In genomic region chr13:108229191-108229590, GRCm38 (mm10) we compare ENCODE assay signal across 22 mouse cellular contexts. TPM values are rescaled to one million over a fixed set of nuclear protein-coding genes. Genes with fewer than 3 reads are reported as not detected.
DNase-seq lines count a peak whose midpoint lies in the region; ATAC-seq and TF ChIP-seq lines count a peak whose summit lies in the region.
"Had no signal": no experiment of that assay in that cellular context is flagged by ENCODE, and none has a peak within 500 bp of the region (broad histone marks: within the 10 kb centered on the region; RNA-seq: fewer than 3 reads in every experiment).

No protein-coding gene starts in this region.

- no peak for ATAC-seq in lung, embryonic 15.5 days (ENCODE audit: borderline replicate concordance, extremely low read depth, low FRiP score, low TSS enrichment)
- ATAC-seq in intestine, embryonic 15.5 days: peak; percentile 52
- ATAC-seq in stomach, embryonic 16.5 days (ENCODE audit: insufficient read depth, low FRiP score): peak; percentile 70; the same call in 1 of the 2 replicates
- ATAC-seq in hindbrain, embryonic 13.5 days (ENCODE audit: low FRiP score): no peak
- ATAC-seq: forebrain, embryonic 15.5 days; inflammation-experienced regulatory T-cells, adult 6 months had no signal

- no peaks in the 10 kb centered on the region for H3K27me3 ChIP-seq in lung, embryonic 15.5 days
- no peaks in the 10 kb centered on the region for H3K27me3 ChIP-seq in intestine, embryonic 15.5 days (replicated peaks)
- H3K27me3 ChIP-seq in stomach, embryonic 16.5 days (ENCODE audit: control insufficient read depth, insufficient read depth, low read length): no peaks in the 10 kb centered on the region
- no peaks in the 10 kb centered on the region for H3K27me3 ChIP-seq in hindbrain, embryonic 13.5 days
- H3K27me3 ChIP-seq in heart, adult 2 months (ENCODE audit: control insufficient read depth, insufficient read depth, low read length): no peaks in the 10 kb centered on the region
- H3K27me3 ChIP-seq: CH12.LX; embryonic facial prominence, embryonic 13.5 days; forebrain, embryonic 15.5 days; limb, embryonic 13.5 days had no signal

- H3K9ac ChIP-seq in lung, embryonic 15.5 days: no peak overlapping the region
- no peak overlapping the region for H3K9ac ChIP-seq in intestine, embryonic 15.5 days
- H3K9ac ChIP-seq in stomach, embryonic 16.5 days (ENCODE audit: low read length): no peak overlapping the region
- no peak overlapping the region for H3K9ac ChIP-seq in hindbrain, embryonic 13.5 days
- H3K9ac ChIP-seq in heart, adult 2 months (ENCODE audit: low read depth, low read length): no peak overlapping the region
- H3K9ac ChIP-seq: embryonic facial prominence, embryonic 13.5 days; forebrain, embryonic 15.5 days; limb, embryonic 13.5 days; liver, embryonic 14.5 days had no signal

- no peaks in the 10 kb centered on the region for H3K79me2 ChIP-seq in heart, adult 2 months (replicated peaks; ENCODE audit: control insufficient read depth, insufficient read depth, low read length)

- H3K9me3 ChIP-seq in lung, embryonic 15.5 days: no peaks in the 10 kb centered on the region
- no peaks in the 10 kb centered on the region for H3K9me3 ChIP-seq in intestine, embryonic 15.5 days
- no peaks in the 10 kb centered on the region for H3K9me3 ChIP-seq in stomach, embryonic 16.5 days (replicated peaks; ENCODE audit: control insufficient read depth, low read length)
- H3K9me3 ChIP-seq in hindbrain, embryonic 13.5 days: no peaks in the 10 kb centered on the region
- H3K9me3 ChIP-seq: embryonic facial prominence, embryonic 13.5 days; forebrain, embryonic 15.5 days; limb, embryonic 13.5 days had no signal

- H3K36me3 ChIP-seq in lung, embryonic 15.5 days: no peaks in the 10 kb centered on the region
- H3K36me3 ChIP-seq in intestine, embryonic 15.5 days: no peaks in the 10 kb centered on the region
- no peaks in the 10 kb centered on the region for H3K36me3 ChIP-seq in stomach, embryonic 16.5 days (ENCODE audit: control insufficient read depth, insufficient read depth, low read length)
- H3K36me3 ChIP-seq in hindbrain, embryonic 13.5 days: no peaks in the 10 kb centered on the region
- no peaks in the 10 kb centered on the region for H3K36me3 ChIP-seq in heart, adult 2 months (ENCODE audit: control insufficient read depth, insufficient read depth, low read length)
- H3K36me3 ChIP-seq: embryonic facial prominence, embryonic 13.5 days; forebrain, embryonic 15.5 days; limb, embryonic 13.5 days had no signal

- no peak overlapping the region for H3K4me3 ChIP-seq in lung, embryonic 15.5 days
- no peak overlapping the region for H3K4me3 ChIP-seq in intestine, embryonic 15.5 days (replicated peaks)
- H3K4me3 ChIP-seq in stomach, embryonic 16.5 days (replicated peaks; ENCODE audit: low read length): no peak overlapping the region
- no peak overlapping the region for H3K4me3 ChIP-seq in hindbrain, embryonic 13.5 days
- no peak overlapping the region for H3K4me3 ChIP-seq in heart, adult 2 months
- H3K4me3 ChIP-seq: embryonic facial prominence, embryonic 13.5 days; forebrain, embryonic 15.5 days; limb, embryonic 13.5 days had no signal

- H3K4me2 ChIP-seq in lung, embryonic 15.5 days: no peak overlapping the region
- no peak overlapping the region for H3K4me2 ChIP-seq in intestine, embryonic 15.5 days (replicated peaks)
- peak overlapping the region; percentile 19; the same call in 1 of the 2 replicates for H3K4me2 ChIP-seq in stomach, embryonic 16.5 days (ENCODE audit: low read depth, low read length)
- no peak overlapping the region for H3K4me2 ChIP-seq in hindbrain, embryonic 13.5 days
- H3K4me2 ChIP-seq: embryonic facial prominence, embryonic 13.5 days; forebrain, embryonic 15.5 days; limb, embryonic 13.5 days; midbrain, embryonic 11.5 days had no signal

- H3K4me1 ChIP-seq in lung, embryonic 15.5 days: no peaks in the 10 kb centered on the region
- no peaks in the 10 kb centered on the region for H3K4me1 ChIP-seq in intestine, embryonic 15.5 days (replicated peaks)
- H3K4me1 ChIP-seq in stomach, embryonic 16.5 days (ENCODE audit: control insufficient read depth, insufficient read depth, low read length): no peaks in the 10 kb centered on the region; the same call in 1 of the 2 replicates
- no peaks in the 10 kb centered on the region for H3K4me1 ChIP-seq in hindbrain, embryonic 13.5 days (replicated peaks)
- H3K4me1 ChIP-seq in heart, adult 2 months (ENCODE audit: control insufficient read depth, insufficient read depth, low read length): no peaks in the 10 kb centered on the region
- H3K4me1 ChIP-seq: embryonic facial prominence, embryonic 13.5 days; forebrain, embryonic 15.5 days had no signal

- intact Hi-C loops in heart, adult 2 months (cut with DNase I): no loop called here

- TF ChIP-seq POLR2A in heart, adult 2 months (IDR thresholded peaks at IDR 0.05; ENCODE audit: insufficient read depth, low read depth, low read length): no peak

- WGBS in lung, embryonic 15.5 days: 31% methylated on average over 3 of the region's 3 CpGs
- WGBS in intestine, embryonic 15.5 days: 49% methylated on average over 3 of the region's 3 CpGs
- WGBS in stomach, embryonic 16.5 days: 55% methylated on average over 3 of the region's 3 CpGs
- WGBS in hindbrain, embryonic 13.5 days: 84% methylated on average over 3 of the region's 3 CpGs
- WGBS in heart, adult 2 months: 69% methylated on average over 3 of the region's 3 CpGs

- TF ChIP-seq CTCF in heart, adult 2 months (IDR thresholded peaks at IDR 0.05): no peak

- no peak for TF ChIP-seq EP300 in heart, adult 2 months (IDR thresholded peaks at IDR 0.05; ENCODE audit: insufficient read depth, low read depth, low read length)

- peak; percentile 26 for DNase-seq in adrenal gland, adult 2 months
- no peak for DNase-seq in adrenal gland, postnatal 36 days
- DNase-seq in lung, adult 18-20 months: no peak
- no peak for DNase-seq in heart, adult 2 months
- DNase-seq: adrenal gland, postnatal 10 days; cerebellum, adult 9-11 months; gastrocnemius, postnatal 25 days; lung, postnatal 4 days; thymus, adult 18-20 months; thymus, postnatal 4 days had no signal

- H3K27ac ChIP-seq in lung, embryonic 15.5 days: peak overlapping the region; percentile 53
- no peak overlapping the region for H3K27ac ChIP-seq in intestine, embryonic 15.5 days
- H3K27ac ChIP-seq in stomach, embryonic 16.5 days (ENCODE audit: low read length): peak overlapping the region; percentile 66
- no peak overlapping the region for H3K27ac ChIP-seq in hindbrain, embryonic 13.5 days
- H3K27ac ChIP-seq in heart, adult 2 months: no peak overlapping the region
- H3K27ac ChIP-seq: embryonic facial prominence, embryonic 13.5 days; forebrain, embryonic 15.5 days; limb, embryonic 13.5 days; liver, embryonic 14.5 days had no signal

RNA-seq across cellular contexts. Expression of gene Elovl7, which starts 15.0 kb away (rescaled TPM):
- total RNA-seq in adrenal gland, adult 2 months (2021): 1 to 10 TPM; 2.7 to 3.4 TPM
- polyA plus RNA-seq in adrenal gland, adult 2 months (2012; rRNA removed): 0.16 and 0.31 TPM in 2 replicates
- 1 to 10 TPM; 2.7 to 4.7 TPM for total RNA-seq in adrenal gland, postnatal 36 days (2021)
- polyA plus RNA-seq in lung, embryonic 15.5 days (2015; fragmentation: Nextera tagmentation; extraction: Ambion mirVana): 10.2 and 11.5 TPM in 2 replicates
- 19.9 and 20.3 TPM in 2 replicates for polyA plus RNA-seq in intestine, embryonic 15.5 days (2015; fragmentation: Nextera tagmentation; extraction: Ambion mirVana)
- 28.4 and 38.5 TPM in 2 replicates for polyA plus RNA-seq in stomach, embryonic 16.5 days (2015; fragmentation: Nextera tagmentation; extraction: Ambion mirVana)
- 1.9 and 2.4 TPM in 2 replicates for polyA plus RNA-seq in hindbrain, embryonic 13.5 days (2015; fragmentation: Nextera tagmentation; extraction: Ambion mirVana)
- total RNA-seq in heart, adult 2 months (2021): under 1 TPM; 0.18 to 0.29 TPM
- 0.20 and 1.6 TPM in 2 replicates for polyA plus RNA-seq in heart, adult 2 months (2012; rRNA removed)
- total RNA-seq: MEL had no signal

Comparison
In these comparisons a context has a peak if more than half of its experiments do, and no peak if none do; other contexts are left out.
1. ATAC-seq: peak in intestine, embryonic 15.5 days (single experiment) and stomach, embryonic 16.5 days (single experiment); none in lung, embryonic 15.5 days (single experiment) and hindbrain, embryonic 13.5 days (single experiment).
2. H3K27ac ChIP-seq: peak in lung, embryonic 15.5 days (single experiment) and stomach, embryonic 16.5 days (single experiment); none in intestine, embryonic 15.5 days (single experiment), hindbrain, embryonic 13.5 days (single experiment) and heart, adult 2 months (single experiment).